Mouse (Mus musculus): ENCODE data around the gene C1qtnf9. TPM values are rescaled to one million over a fixed set of nuclear protein-coding genes. Genes with fewer than 3 reads are reported as not detected.

Gene C1qtnf9
- not detected for polyA plus RNA-seq (2017; shearing (Covaris generic))

GRCm38 (mm10) chr14:60767884-60768283, at the start of gene C1qtnf9:
Gene C1qtnf9 (plus strand): TSS chr14:60768134.

GRCm38 (mm10) chr14:60784427-60785315, 16.7 kb downstream of the C1qtnf9 start, which contains the start of gene Mipep:
Gene Mipep (plus strand): TSS chr14:60784573.

Other genes starting within 250 kb of the C1qtnf9 start
- gene Spata13, start 134.1 kb upstream of the C1qtnf9 start, polyA plus RNA-seq (2017; shearing (Covaris generic)), result 199 TPM
- 2.2 TPM for gene Mipep, start 16.4 kb downstream of the C1qtnf9 start, polyA plus RNA-seq (2017; shearing (Covaris generic))

Data from CD4-positive, CD25-positive, alpha-beta regulatory T cell, adult 9 weeks (primary cell).